Mouse (Mus musculus) limb, embryonic 11.5 days (tissue): Measurements from ENCODE around the gene Zbtb22. TPM values are rescaled to one million over a fixed set of nuclear protein-coding genes. Genes with fewer than 3 reads are reported as not detected.

Source experiments
- ATAC-seq: fragments of 200-750 bp; cut with Nextera tagmentation; 2 replicates; pipeline ENCODE4 v1.8.0; 2017; ENCODE audit warnings: low read depth; ENCODE audit not compliant: insufficient number of reproducible peaks, low FRiP score, low TSS enrichment
- DNase-seq: peaks from one replicate; pipeline ENCODE4 v3.0.0-alpha.2; 2015; ENCODE audit warnings: low spot score
- H3K27ac ChIP-seq: fragments of 300-500 bp; sonication (generic); replicated peaks from 2 replicates; pipeline ENCODE4 v1.5.1; 2014; ENCODE audit warnings: low read depth, mild to moderate bottlenecking, low read length
- H3K27me3 ChIP-seq: fragments of 300-500 bp; sonication (generic); 2 replicates; pipeline ENCODE4 v1.6.1; 2014; ENCODE audit warnings: mild to moderate bottlenecking, low read length, mixed read lengths; ENCODE audit not compliant: control insufficient read depth, insufficient read depth
- H3K36me3 ChIP-seq: fragments of 300-500 bp; sonication (generic); 2 replicates; pipeline ENCODE4 v1.6.1; 2014; ENCODE audit warnings: mild to moderate bottlenecking, low read length, moderate library complexity, mixed read lengths; ENCODE audit not compliant: control insufficient read depth, insufficient read depth
- H3K4me1 ChIP-seq: fragments of 300-500 bp; sonication (generic); 2 replicates; pipeline ENCODE4 v1.6.1; 2014; ENCODE audit warnings: low read length, mixed read lengths; ENCODE audit not compliant: control insufficient read depth, insufficient read depth
- H3K4me2 ChIP-seq: fragments of 300-500 bp; sonication (generic); 2 replicates; pipeline ENCODE4 v1.6.1; 2014; ENCODE audit warnings: low read depth, mild to moderate bottlenecking, moderate library complexity; ENCODE audit not compliant: severe bottlenecking
- H3K4me3 ChIP-seq: fragments of 300-500 bp; sonication (generic); 2 replicates; pipeline ENCODE4 v1.5.1; 2014; ENCODE audit warnings: low read depth, low read length
- H3K9ac ChIP-seq: fragments of 300-500 bp; sonication (generic); 2 replicates; pipeline ENCODE4 v1.6.1; 2014; ENCODE audit warnings: mild to moderate bottlenecking, low read length
- H3K9me3 ChIP-seq: fragments of 300-500 bp; sonication (generic); 2 replicates; pipeline ENCODE4 v1.6.1; 2016; ENCODE audit warnings: low read length; ENCODE audit not compliant: control insufficient read depth
- WGBS: fragments of 180-500 bp; shearing (Covaris S2); extraction: QIAGEN DNeasy Blood & Tissue Kit; methylation state at CpG from one replicate; pipeline ENCODE4 v1.1.7; 2014; 5-methylcytosine and 5-hydroxymethylcytosine counted together
- microRNA-seq: library from miRNA; unstranded; fragments of <30 nt; microRNA quantifications from one replicate; pipeline ENCODE4, GENCODE M21; 2016
- polyA plus RNA-seq: library from polyadenylated mRNA; unstranded; fragments of >200 nt; fragmentation: Nextera tagmentation; extraction: Ambion mirVana; gene quantifications from 2 replicates; pipeline ENCODE4 v1.2.1, GENCODE M21; 2014

Zbtb22 gene
- polyA plus RNA-seq, 1 experiment from 2014 or later: 11.8 TPM

DNA sequence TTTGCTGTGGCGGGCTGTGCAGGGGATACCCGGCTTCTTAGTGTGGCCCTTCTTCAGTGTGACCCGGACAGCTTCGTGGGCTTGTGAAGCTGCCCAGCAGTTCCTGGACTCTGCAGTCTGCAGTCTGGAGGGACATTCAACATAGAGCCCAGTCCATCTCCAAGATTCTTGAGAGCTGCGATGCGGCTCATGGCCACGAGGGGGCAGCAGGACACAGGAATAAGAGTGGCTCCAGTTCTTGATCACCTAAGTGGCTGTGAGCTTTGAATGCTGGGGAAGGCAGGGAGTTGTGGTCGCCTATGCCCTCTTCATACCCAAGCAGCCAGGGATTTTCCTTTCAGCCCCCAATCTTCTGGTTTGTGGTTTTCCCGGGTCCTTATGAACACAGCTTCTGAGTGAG is 52.8 kb downstream of the Zbtb22 start:
- DNase-seq (peak; percentile 92), ATAC-seq (peak; percentile 57; the same call in 1 of the 2 replicates)
- Histone ChIP-seq H3K4me3 (no peak overlapping the region), H3K4me2 (no peak overlapping the region), H3K36me3 (0 out of 2 replicates have a peak, but pooled peaks cover 4% of the 10 kb centered on the region), H3K4me1 (no peaks in the 10 kb centered on the region), H3K27me3 (no peaks in the 10 kb centered on the region), H3K27ac (no peak overlapping the region), H3K9ac (no peak overlapping the region), H3K9me3 (no peaks in the 10 kb centered on the region)
- 2% methylated on average over 9 of the region's 9 CpGs for WGBS

Small RNA genes within 50 kb of the gene (microRNA-seq; reads per million reads assigned to microRNA genes)
- gene Gm27740: not detected

Other genes with a start within 250 kb of the Zbtb22 start
- 644 and 689 TPM in 2 replicates for gene Hnrnpm, start 229.0 kb upstream of the Zbtb22 start, polyA plus RNA-seq
- gene March2, start 197.2 kb upstream of the Zbtb22 start, polyA plus RNA-seq: 30.3 and 30.6 TPM in 2 replicates
- gene Rab11b, start 155.4 kb upstream of the Zbtb22 start, polyA plus RNA-seq: 270 and 277 TPM in 2 replicates
- 37.9 and 43.6 TPM in 2 replicates for gene Angptl4, start 134.1 kb upstream of the Zbtb22 start, polyA plus RNA-seq
- gene Kank3, start 105.4 kb upstream of the Zbtb22 start, polyA plus RNA-seq: 23.0 and 25.1 TPM in 2 replicates
- 1,083 and 1,144 TPM in 2 replicates for gene Rps28, start 91.3 kb upstream of the Zbtb22 start, polyA plus RNA-seq
- gene Ndufa7, start 91.3 kb upstream of the Zbtb22 start, polyA plus RNA-seq: 457 and 474 TPM in 2 replicates
- 85.5 and 91.5 TPM in 2 replicates for gene Cd320, start 72.8 kb upstream of the Zbtb22 start, polyA plus RNA-seq
- gene Gm7029, start 42.1 kb upstream of the Zbtb22 start, polyA plus RNA-seq: not detected in 2 replicates
- 12.3 and 12.5 TPM in 2 replicates for gene Kifc1, start 25.2 kb upstream of the Zbtb22 start, polyA plus RNA-seq
- 0.19 and 0.48 TPM in 2 replicates for gene Platr17, start 10.8 kb upstream of the Zbtb22 start, polyA plus RNA-seq
- 66.8 and 71.3 TPM in 2 replicates for gene Daxx, start 6.5 kb upstream of the Zbtb22 start, polyA plus RNA-seq
- gene Tapbp, start within 50 bp of the Zbtb22 start, polyA plus RNA-seq: 12.5 and 14.8 TPM in 2 replicates
- 37.3 and 38.7 TPM in 2 replicates for gene Rgl2, start 13.6 kb downstream of the Zbtb22 start, polyA plus RNA-seq
- gene Pfdn6, start 24.4 kb downstream of the Zbtb22 start, polyA plus RNA-seq: 208 and 212 TPM in 2 replicates
- gene Wdr46, start 24.8 kb downstream of the Zbtb22 start, polyA plus RNA-seq: 37.4 and 45.6 TPM in 2 replicates
- gene B3galt4, start 35.6 kb downstream of the Zbtb22 start, polyA plus RNA-seq: 2.6 and 3.0 TPM in 2 replicates
- gene Vps52, start 39.9 kb downstream of the Zbtb22 start, polyA plus RNA-seq: 35.6 and 37.1 TPM in 2 replicates
- gene Rps18, start 40.1 kb downstream of the Zbtb22 start, polyA plus RNA-seq: 1,618 and 1,641 TPM in 2 replicates
- 4.2 and 5.3 TPM in 2 replicates for gene H2-K1, start 84.4 kb downstream of the Zbtb22 start, polyA plus RNA-seq
- 3.8 and 5.6 TPM in 2 replicates for gene Ring1, start 108.8 kb downstream of the Zbtb22 start, polyA plus RNA-seq
- 34.9 and 37.7 TPM in 2 replicates for gene H2-Ke6, start 112.2 kb downstream of the Zbtb22 start, polyA plus RNA-seq
- 85.6 and 94.1 TPM in 2 replicates for gene Slc39a7, start 115.8 kb downstream of the Zbtb22 start, polyA plus RNA-seq
- gene Rxrb, start 115.9 kb downstream of the Zbtb22 start, polyA plus RNA-seq: 20.5 and 24.0 TPM in 2 replicates
- gene Col11a2, start 123.5 kb downstream of the Zbtb22 start, polyA plus RNA-seq: 2.6 and 5.0 TPM in 2 replicates
- 0.55 and 1.2 TPM in 2 replicates for gene H2-Oa, start 176.4 kb downstream of the Zbtb22 start, polyA plus RNA-seq
- gene H2-DMa, start 203.6 kb downstream of the Zbtb22 start, polyA plus RNA-seq: 7.5 and 9.1 TPM in 2 replicates
- gene Brd2, start 206.7 kb downstream of the Zbtb22 start, polyA plus RNA-seq: 141 and 152 TPM in 2 replicates
- 0.23 TPM in 1 of 2 replicates, not detected in the other for gene H2-DMb2, start 227.4 kb downstream of the Zbtb22 start, polyA plus RNA-seq
- 0.45 and 0.61 TPM in 2 replicates for gene H2-DMb1, start 237.2 kb downstream of the Zbtb22 start, polyA plus RNA-seq